Mouse (Mus musculus) spleen, adult 12 weeks (tissue): ENCODE measurements around the gene Plekha5.

Experiments
- DNase-seq: peaks from one replicate; pipeline ENCODE4 v3.0.0; 2022; ENCODE audit warnings: low spot score

Plekha5 gene

DNA sequence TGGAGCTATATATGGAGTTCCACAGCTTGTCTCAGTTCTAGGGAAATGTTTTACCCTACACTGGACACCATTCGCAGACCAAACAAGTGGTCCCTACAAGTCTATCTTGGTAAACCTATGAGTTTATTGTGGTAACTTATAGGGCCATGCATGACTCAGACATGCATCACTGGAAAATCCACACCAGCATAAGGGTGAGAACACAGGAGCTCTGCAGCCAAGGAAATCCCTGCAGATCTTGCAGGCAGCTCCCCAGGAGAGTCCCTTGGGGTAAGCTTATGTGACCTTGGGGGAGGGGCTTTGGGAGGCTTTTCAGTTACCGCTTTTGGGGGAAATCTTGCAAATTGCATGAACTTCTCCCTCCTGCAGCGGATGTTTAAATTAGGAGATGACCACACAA, 190.0 kb downstream of the Plekha5 start:
- DNase-seq = no peak

DNA sequence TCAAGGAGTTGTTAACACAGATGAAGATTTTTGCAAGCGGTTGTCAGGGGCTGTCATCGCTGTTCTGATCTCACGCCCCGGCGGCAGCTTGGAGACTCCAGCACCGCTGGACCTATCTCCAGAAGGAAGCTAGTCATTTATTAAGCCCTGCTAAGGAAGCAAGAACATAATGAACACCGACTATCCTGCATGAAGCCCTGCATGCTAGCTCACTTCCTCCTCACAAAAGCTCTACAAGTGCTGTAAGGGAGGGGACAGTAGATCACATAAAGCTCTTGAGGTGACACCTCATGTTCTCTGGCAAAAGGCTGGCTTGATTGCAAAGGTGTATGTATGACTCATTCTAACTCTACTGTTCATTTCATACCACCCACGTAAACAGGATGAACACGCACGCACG, 190.9 kb downstream of the Plekha5 start:
- no peak for DNase-seq

DNA sequence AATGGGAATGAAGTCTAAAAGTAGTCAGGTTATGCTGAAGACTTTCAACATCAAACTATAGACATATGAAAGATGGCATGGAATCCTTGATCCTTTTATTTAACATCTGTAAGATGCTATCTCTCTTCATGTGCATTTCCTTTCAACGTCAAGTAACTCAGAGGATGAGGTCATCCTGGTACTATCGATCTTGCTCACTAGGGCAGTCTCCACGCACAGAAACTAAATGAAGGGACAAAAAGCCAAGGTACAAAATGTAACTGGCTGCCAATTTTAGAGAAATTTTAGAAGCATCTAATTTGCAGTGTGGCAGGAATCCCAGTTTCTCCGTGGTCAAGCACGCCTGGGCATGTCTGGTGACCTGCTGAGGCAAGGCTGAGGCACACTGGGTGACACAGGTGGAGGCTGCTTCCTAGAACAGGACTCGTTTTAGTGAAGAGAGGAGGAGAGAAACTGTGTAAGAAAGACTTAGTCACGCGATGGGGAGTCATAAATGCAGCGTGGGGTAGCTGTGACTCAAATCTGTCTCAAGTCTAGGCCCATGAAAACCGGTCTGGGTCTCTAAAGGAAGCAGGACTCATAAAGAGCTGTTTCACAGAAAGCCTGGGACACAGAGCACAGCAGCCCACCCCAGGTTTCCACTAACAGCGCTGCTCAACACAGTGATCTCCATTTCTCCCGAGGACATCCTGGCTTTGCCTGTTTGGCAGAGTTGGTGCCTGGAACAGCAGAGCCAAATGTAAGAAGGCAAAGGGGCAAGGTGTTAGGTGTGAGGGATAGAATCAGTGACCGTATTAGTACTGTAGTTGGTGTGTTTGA, 196.9 kb downstream of the Plekha5 start:
- DNase-seq = no peak

DNA sequence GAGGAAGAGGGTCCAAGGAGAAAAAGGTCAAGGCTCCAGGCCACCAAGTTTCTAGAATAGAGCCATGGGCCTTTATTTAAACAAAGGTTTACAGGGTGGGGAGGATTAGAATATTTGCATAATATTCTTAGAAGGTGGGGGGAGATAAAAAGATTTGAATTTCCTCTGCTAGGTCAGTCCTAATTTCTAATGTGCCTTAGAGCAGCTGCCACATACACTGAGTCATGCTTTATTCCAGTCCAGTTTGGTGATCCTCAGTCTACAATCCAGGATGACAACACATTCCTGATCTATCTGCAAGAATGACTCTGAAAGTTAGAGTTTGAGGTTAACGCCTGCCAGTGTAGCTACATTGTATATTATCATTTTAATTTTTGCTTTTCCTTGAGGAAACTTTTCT, 197.8 kb downstream of the Plekha5 start:
- DNase-seq = no peak

GRCm38 (mm10) chr6:140622391-140623225, 198.8 kb downstream of the Plekha5 start, which contains the start of gene Aebp2:
Aebp2 (plus strand) TSS chr6:140622663.
- no peak for DNase-seq

GRCm38 (mm10) chr6:140623226-140624095, 199.6 kb downstream of the Plekha5 start:
- DNase-seq = peak; percentile 89

DNA sequence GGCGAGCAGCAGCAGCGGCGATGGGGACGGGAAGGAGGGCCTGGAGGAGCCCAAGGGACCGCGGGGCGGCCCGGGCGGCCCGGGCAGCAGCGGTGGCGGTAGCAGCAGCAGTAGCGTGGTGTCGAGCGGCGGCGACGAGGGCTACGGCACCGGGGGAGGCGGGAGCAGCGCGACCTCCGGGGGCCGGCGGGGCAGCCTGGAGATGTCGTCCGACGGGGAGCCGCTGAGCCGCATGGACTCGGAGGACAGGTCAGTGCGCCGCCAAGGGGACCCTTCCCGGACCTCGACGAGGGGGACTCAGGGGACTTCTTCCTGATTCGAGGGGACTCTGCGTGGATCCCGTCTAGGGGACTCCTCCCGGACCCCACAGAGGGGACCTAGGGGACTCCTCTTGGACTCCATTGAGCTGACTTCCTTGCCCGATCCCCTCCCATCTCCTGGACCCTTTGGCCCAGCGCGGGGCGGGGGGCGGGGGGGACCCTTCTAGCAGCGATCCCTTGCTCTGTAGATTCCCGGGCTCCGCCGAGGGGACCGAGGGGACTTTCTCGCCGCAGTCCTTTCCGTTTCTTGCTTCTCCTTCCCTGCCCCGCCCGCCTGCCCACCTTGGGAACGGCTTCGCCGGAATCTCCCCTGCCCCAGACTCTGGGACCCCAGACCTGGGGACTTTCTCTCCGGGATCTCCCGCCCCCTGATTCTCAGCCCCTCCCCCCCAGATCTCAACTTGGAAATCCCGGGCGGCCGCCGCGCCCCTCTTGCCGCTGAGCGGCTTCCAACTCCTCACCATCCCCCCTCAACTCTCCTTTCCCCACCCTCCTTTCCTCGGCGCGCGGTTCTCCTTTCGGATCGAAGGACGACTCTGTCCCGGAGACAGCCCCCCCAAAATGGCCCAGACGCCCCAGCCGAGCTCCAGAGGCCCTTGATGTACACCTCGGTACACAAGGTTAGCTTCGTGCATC, 200.5 kb downstream of the Plekha5 start:
- peak; percentile 24 for DNase-seq

DNA sequence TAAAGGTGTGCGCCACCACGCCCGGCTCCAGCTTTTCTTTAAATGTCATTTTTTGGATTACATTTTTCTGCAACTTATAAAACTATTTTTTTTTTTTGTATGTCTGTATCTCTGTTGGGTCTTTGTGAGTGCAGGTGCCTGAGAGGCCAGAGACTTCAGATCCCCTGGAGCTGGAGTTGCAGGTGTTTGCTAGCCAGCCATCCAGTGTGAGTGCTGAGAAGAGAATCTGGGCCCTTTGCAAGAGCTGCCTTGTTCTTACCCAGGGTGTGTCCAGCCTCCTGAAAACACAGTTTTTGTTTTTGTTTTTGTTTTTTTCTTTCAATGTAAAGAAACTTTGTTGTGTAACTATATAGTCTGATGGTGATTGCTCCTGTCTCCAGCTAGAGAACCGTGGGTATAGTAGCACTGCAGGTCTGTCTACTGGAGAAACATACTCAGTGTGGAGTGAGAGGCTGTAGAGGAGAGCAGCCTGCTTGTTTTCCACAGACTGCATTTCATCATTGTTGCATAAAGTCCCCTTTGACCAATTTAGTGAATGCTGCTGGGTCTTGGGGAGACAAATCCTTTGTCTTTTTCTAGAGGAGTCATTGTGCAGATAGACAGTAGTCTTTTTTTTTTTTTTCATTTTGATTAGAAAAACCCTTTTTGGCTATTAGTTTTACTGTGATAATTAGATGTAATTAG, 205.5 kb downstream of the Plekha5 start:
- no peak for DNase-seq

GRCm38 (mm10) chr6:140630306-140630705, 206.5 kb downstream of the Plekha5 start:
- no peak for DNase-seq

GRCm38 (mm10) chr6:140633616-140634015, 209.8 kb downstream of the Plekha5 start:
- DNase-seq = no peak

DNA sequence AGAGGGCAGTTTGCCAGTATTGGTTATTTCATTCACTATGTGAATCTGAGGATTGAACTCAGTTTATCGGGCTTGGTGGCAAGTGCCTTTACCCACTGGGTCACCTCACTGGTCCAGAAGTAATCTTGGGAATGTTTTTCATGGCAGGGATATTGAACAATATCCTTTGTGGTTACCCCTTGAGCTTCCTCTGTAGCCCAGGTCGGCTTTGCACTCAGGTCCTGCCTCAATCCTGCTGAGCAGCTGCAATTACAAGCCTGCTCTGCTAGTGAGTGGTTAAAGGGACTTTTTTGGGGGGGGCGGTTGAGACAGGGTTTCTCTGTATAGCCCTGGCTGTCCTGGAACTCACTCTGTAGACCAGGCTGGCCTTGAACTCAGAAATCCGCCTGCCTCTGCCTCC, 212.4 kb downstream of the Plekha5 start:
- no peak for DNase-seq

DNA sequence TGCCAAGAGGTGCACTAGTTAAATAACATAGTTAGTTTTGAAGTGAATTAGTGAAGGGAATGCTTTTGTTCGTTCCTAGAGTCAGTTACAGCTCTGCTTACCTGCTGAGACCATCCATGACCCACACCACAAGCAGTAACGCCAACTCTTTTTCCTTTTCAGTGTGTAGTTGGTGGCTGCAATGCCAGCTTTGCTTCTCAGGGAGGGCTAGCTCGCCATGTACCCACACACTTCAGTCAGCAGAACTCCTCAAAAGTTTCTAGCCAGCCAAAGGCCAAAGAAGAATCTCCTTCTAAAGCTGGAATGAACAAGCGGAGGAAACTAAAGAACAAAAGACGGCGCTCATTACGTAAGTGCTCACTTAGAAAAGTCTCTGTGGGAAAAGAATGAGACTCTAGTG, 218.2 kb downstream of the Plekha5 start:
- no peak for DNase-seq

- no peak for DNase-seq
These were observed 218.8 kb downstream of the Plekha5 start for GRCm38 (mm10) chr6:140642655-140643054.

DNA sequence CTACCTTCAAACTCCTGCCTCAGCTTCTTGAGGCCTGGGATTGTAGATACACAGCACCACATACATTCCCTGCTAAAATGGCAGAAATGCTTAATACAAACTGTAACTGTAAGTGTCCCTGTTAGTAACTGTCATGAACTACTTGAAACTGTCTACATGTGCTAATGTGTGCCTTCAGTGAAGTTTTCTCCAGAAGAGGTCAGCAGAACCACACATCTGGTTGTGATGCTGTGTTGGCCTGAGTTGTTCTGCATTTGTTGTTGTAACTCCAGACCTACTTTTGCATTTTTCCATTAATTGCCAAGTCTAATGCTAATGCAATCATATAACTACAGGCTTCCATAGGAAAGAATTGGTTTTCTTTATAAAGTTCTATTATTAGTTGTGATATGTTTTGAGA, 222.1 kb downstream of the Plekha5 start:
- no peak for DNase-seq
